Mouse (Mus musculus) liver, embryonic 14.5 days (tissue): ENCODE results near the gene Slc25a13.

ENCODE experiments used
- CTCF ChIP-seq: IDR thresholded peaks from 2 replicates; pipeline ENCODE4 v1.5.1; 2016; ENCODE audit warnings: antibody characterized with exemption, low read depth, control low read depth
- EP300 ChIP-seq: IDR thresholded peaks from 2 replicates; pipeline ENCODE4 v1.6.1; 2016; ENCODE audit warnings: antibody characterized with exemption, low read depth

DNA sequence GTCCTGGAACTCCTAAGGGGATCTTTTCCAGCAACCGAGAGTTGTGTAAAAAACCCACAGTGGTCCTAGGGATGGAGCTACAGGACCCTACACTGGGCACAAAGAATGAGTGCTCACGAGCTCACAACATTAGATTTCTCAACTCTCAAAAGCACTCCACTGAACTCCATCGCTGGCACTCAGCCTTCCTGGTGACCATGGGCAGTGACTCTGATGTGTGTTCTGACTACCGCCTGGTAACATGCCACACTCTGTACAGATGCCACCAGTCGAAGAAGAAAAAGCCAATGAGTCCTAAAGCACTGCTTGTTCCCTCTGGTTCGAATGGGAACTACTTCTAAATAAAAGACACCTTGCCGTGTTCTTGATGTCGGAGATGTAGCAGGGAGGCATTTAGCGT is 111.4 kb downstream of the Slc25a13 start:
- TF ChIP-seq CTCF (no peak), EP300 (no peak)
